Mouse (Mus musculus): Measurements from ENCODE around the gene Enc1.

- TF ChIP-seq CTCF (IDR thresholded peaks at IDR 0.05) (no peak), EP300 (IDR thresholded peaks at IDR 0.05) (no peak)
Measured at GRCm38 (mm10) chr13:97291354-97291753, 50.4 kb downstream of the Enc1 start.
